Mouse (Mus musculus) stomach, embryonic 16.5 days (tissue): ENCODE data around the gene Atp6v0d1. TPM values are rescaled to one million over a fixed set of nuclear protein-coding genes. Genes with fewer than 3 reads are reported as not detected.

Experiments
- ATAC-seq: fragments of 200-750 bp; cut with Nextera tagmentation; 2 replicates; pipeline ENCODE4 v1.8.0; 2017; ENCODE audit warnings: moderate number of reproducible peaks, moderate TSS enrichment; ENCODE audit not compliant: insufficient read depth, low FRiP score
- H3K27ac ChIP-seq: fragments of 300-500 bp; sonication (generic); 2 replicates; pipeline ENCODE4 v1.5.1; 2014; ENCODE audit warnings: low read length
- H3K27me3 ChIP-seq: fragments of 300-500 bp; sonication (generic); 2 replicates; pipeline ENCODE4 v1.6.1; 2014; ENCODE audit warnings: low read length, control low read depth, mixed read lengths; ENCODE audit not compliant: control insufficient read depth, insufficient read depth
- H3K36me3 ChIP-seq: fragments of 300-500 bp; sonication (generic); 2 replicates; pipeline ENCODE4 v1.6.1; 2014; ENCODE audit warnings: low read length; ENCODE audit not compliant: control insufficient read depth, insufficient read depth
- H3K4me1 ChIP-seq: fragments of 300-500 bp; sonication (generic); 2 replicates; pipeline ENCODE4 v1.6.1; 2014; ENCODE audit warnings: low read length, control low read depth, mixed read lengths; ENCODE audit not compliant: control insufficient read depth, insufficient read depth
- H3K4me2 ChIP-seq: fragments of 300-500 bp; sonication (generic); 2 replicates; pipeline ENCODE4 v1.6.1; 2014; ENCODE audit warnings: low read depth, low read length, mixed read lengths
- H3K4me3 ChIP-seq: fragments of 300-500 bp; sonication (generic); replicated peaks from 2 replicates; pipeline ENCODE4 v1.5.1; 2014; ENCODE audit warnings: mild to moderate bottlenecking, low read length
- H3K9ac ChIP-seq: fragments of 300-500 bp; sonication (generic); 2 replicates; pipeline ENCODE4 v1.6.1; 2014; ENCODE audit warnings: low read length
- H3K9me3 ChIP-seq: fragments of 300-500 bp; sonication (generic); replicated peaks from 2 replicates; pipeline ENCODE4 v1.6.1; 2016; ENCODE audit warnings: low read length, control low read depth; ENCODE audit not compliant: control insufficient read depth
- WGBS: fragments of 180-500 bp; shearing (Covaris S2); extraction: QIAGEN DNeasy Blood & Tissue Kit; methylation state at CpG from one replicate; pipeline ENCODE4 v1.1.7; 2014; 5-methylcytosine and 5-hydroxymethylcytosine counted together
- polyA plus RNA-seq: library from polyadenylated mRNA; unstranded; fragments of >200 nt; fragmentation: Nextera tagmentation; extraction: Ambion mirVana; gene quantifications from 2 replicates; pipeline ENCODE4 v1.2.1, GENCODE M21; 2015

Atp6v0d1 gene
- 83.5 and 90.6 TPM in 2 replicates for polyA plus RNA-seq

DNA sequence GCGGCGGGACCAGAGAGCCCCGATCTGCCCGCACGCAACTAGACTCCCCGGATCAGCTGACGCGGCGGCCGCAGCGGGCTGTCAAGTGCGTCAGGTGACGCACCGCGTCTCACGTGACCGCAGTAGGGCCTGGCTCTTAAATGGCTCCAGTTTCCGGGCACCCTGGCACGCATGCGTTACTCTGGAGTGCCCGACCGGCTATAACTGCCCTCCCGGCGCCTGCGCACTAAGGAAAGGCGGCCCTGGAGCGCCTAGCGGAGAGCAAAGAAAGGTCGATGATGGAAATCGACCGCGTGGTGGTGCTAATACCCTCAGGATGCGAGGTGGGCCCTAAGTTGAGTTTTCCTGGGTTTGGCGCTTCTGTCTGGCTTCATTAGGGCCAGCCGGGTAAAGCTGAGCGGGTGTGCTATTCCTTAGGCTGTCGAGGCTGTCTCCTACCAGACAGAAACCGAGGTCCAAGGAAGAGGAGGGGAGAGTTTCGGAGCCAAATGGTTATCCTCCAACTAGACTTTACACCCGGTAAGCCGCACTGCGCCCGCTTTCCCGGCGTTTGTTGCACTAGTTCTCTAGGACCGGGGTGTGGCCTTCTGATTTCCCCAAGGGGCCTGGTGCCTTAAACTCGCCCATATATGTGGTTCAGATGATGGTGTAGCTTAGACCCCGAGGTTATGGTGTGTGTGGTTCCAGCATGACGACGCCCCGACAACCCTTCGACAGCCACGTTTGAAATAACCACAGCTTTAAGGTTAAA is at the start of gene Atp6v0d1:
Atp6v0d1 (minus strand) TSS at position 96 of the 751 bp plus-strand sequence.
- ATAC-seq, result peak; percentile 98
- Histone ChIP-seq H3K9me3 (no peaks in the 10 kb centered on the region), H3K36me3 (no peaks in the 10 kb centered on the region), H3K4me1 (peaks cover 15% of the 10 kb centered on the region), H3K9ac (peak within 1 kb of the TSS; percentile 93), H3K4me3 (peak within 1 kb of the TSS; percentile 80), H3K4me2 (peak within 1 kb of the TSS; percentile 87), H3K27me3 (no peaks in the 10 kb centered on the region), H3K27ac (peak within 1 kb of the TSS; percentile 72)
- 2% methylated on average over 53 of the region's 53 CpGs for WGBS

DNA sequence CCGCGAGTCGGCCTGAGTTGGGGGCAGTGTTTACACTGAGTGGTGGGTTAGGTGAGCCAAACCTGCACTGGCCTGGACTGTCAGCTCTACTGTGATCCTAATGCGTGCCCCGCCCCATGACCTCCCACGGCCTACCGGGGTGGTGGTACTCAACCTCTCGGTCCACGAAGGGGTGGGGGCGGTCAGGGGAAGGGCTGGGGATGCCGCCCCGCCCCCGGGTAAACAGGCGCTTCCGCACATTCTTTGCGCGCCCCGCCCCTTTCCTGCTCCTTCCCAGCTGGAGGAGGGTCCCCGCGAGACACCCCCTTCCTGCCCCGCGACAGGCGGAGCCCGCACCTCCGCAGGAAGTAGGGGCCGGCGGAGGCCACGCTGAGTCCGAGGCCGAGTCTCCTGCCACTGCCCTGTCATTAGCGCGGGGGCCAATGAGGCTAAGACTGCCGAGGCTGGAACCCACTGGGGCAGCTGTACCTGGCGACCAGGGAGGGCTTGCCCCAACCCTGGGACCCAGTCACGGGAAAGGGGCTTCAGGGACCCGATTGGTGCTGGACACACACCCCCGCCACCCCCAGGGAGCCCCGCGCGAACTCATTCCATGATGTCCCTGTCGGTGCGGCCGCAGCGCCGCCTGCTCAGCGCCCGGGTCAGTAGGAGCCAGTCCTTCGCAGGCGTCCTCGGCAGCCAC is 48.1 kb upstream of the Atp6v0d1 start:
- Histone ChIP-seq H3K27ac (no peak overlapping the region), H3K4me1 (peaks cover 4% of the 10 kb centered on the region; the same call in 1 of the 2 replicates), H3K27me3 (peaks cover 3% of the 10 kb centered on the region; the same call in 1 of the 2 replicates), H3K9ac (peak overlapping the region; percentile 67), H3K9me3 (no peaks in the 10 kb centered on the region), H3K4me3 (peak overlapping the region; percentile 57), H3K36me3 (peaks cover 23% of the 10 kb centered on the region; the same call in 1 of the 2 replicates), H3K4me2 (peak overlapping the region; percentile 96)
- peak; percentile 63 for ATAC-seq
- WGBS, result 3% methylated on average over 50 of the region's 50 CpGs

DNA sequence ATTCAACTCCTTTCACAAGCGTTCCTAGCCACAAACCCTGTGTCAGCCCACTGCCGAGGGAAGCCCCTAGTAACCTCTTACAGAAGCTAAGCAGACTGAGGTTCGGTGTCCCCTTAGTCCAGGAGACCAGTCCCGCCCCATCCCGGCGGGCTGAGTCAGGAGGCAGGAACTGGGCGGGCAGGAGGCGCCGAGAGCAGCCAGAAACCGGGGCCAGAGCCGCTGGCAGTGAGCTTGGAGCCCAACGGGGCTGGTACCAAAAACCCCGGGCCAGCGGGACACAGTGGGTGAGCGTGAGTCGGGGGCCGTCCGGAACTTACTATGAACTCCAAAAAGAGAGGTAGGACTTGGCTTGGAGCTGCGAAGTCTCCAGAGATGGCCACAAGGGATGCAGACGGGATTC is 47.2 kb upstream of the Atp6v0d1 start:
- WGBS, result 7% methylated on average over 20 of the region's 20 CpGs
- Histone ChIP-seq H3K9ac (no peak overlapping the region), H3K4me1 (peaks cover 4% of the 10 kb centered on the region; the same call in 1 of the 2 replicates), H3K4me3 (peak overlapping the region; percentile 57), H3K9me3 (no peaks in the 10 kb centered on the region), H3K27ac (no peak overlapping the region), H3K36me3 (peaks cover 17% of the 10 kb centered on the region; the same call in 1 of the 2 replicates), H3K27me3 (peaks cover 3% of the 10 kb centered on the region; the same call in 1 of the 2 replicates), H3K4me2 (peak overlapping the region; percentile 96)
- ATAC-seq, result 0 out of 2 replicates have a peak, but pooled peaks have one; percentile 8

DNA sequence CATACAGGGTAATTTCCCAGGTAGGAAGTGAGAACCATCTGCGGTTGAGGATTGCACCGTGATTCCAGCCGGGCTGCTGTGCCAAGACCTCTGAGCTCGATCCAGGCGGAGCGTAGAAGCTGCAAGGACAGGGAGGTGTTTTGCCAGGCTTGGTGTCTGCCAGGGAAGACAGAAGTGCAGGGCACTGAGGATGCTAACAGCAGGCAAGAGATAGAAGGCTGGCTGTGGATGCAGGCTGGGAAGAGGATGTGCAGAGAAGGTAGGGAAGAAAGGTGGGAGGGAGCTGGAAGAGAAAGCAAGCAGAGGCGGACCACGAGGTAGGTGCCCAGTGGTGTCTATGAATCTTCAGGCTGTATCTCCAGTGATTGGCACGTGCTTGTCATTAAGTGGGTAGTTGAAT is 46.0 kb upstream of the Atp6v0d1 start:
- H3K4me2 ChIP-seq, result no peak overlapping the region
- H3K9ac ChIP-seq, result no peak overlapping the region
- no peak for ATAC-seq
- no peak overlapping the region for H3K27ac ChIP-seq
- H3K9me3 ChIP-seq, result no peaks in the 10 kb centered on the region
- WGBS, result 89% methylated on average over 9 of the region's 9 CpGs
- no peak overlapping the region for H3K4me3 ChIP-seq
- peaks cover 11% of the 10 kb centered on the region for H3K4me1 ChIP-seq
- H3K36me3 ChIP-seq, result peaks cover 10% of the 10 kb centered on the region; the same call in 1 of the 2 replicates
- peaks cover 3% of the 10 kb centered on the region; the same call in 1 of the 2 replicates for H3K27me3 ChIP-seq

DNA sequence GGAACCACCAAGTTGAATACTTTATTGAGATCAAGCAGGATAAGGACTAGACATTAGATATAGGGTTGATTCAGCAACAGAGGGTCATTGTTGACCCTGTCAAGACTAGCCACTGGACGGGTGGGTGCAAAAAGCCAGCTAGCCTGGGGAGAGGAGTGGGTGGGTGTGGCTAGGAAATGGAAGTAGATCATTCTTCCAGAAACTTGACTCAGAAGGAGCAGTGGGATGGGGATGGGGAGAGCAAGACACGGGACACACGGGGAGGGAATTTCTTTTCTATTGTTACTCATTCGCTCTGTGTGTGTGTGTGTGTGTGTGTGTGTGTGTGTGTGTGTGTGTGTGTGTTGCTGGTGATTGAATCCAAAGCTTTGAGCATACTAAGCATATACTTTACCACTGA is 43.9 kb upstream of the Atp6v0d1 start:
- Histone ChIP-seq H3K27ac (no peak overlapping the region; the same call in 1 of the 2 replicates), H3K36me3 (no peaks in the 10 kb centered on the region), H3K9me3 (no peaks in the 10 kb centered on the region), H3K27me3 (peaks cover 3% of the 10 kb centered on the region; the same call in 1 of the 2 replicates), H3K4me1 (peaks cover 19% of the 10 kb centered on the region), H3K4me2 (no peak overlapping the region), H3K4me3 (no peak overlapping the region), H3K9ac (no peak overlapping the region)
- 66% methylated on average over 4 of the region's 4 CpGs for WGBS
- ATAC-seq, result no peak

DNA sequence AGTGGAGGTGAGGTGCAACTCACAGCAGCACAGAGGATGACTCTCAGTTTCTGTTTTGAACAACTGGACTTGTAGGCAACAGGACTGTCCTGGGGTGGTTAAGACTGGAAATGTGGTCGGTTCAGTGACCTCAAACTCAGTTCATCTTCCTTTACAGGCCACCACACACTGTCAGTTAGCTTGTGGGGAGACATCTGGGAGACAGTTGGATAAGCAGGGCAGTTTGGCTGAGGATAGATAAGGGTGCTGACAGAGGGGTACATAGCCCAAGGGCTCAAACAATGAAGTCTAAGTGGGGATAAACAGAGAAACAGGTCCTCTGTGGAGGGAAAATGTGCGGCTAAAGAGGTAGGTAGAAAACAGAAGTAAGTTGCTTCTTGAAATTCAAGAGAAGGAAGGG is 43.5 kb upstream of the Atp6v0d1 start:
- H3K9ac ChIP-seq, result no peak overlapping the region
- 69% methylated on average over 2 of the region's 2 CpGs for WGBS
- no peaks in the 10 kb centered on the region for H3K36me3 ChIP-seq
- H3K4me3 ChIP-seq, result no peak overlapping the region
- no peak overlapping the region; the same call in 1 of the 2 replicates for H3K27ac ChIP-seq
- no peak overlapping the region for H3K4me2 ChIP-seq
- no peaks in the 10 kb centered on the region for H3K9me3 ChIP-seq
- H3K27me3 ChIP-seq, result peaks cover 3% of the 10 kb centered on the region; the same call in 1 of the 2 replicates
- no peak for ATAC-seq
- peaks cover 23% of the 10 kb centered on the region for H3K4me1 ChIP-seq

DNA sequence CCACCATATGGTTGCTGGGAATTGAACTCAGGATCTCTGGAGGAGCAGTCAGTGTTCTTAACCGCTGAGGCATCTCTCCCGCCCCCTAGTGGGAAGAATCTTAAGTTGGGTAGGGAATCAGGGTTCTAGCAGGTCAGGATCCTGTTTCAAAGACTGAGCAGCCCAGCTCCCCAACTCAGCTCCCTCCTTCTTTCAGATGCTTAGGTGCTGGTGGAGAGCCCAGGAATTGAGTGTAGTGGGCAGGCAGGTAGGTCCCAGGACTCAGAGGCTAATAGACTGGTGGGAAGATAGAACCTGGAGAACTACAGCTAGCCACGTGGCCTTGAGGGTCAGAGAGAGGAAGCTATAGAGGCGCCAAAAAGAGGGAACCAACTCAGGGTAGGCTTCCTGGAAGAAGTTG is 41.8 kb upstream of the Atp6v0d1 start:
- Histone ChIP-seq H3K4me2 (peak overlapping the region; percentile 91; the same call in 1 of the 2 replicates), H3K4me3 (no peak overlapping the region), H3K27ac (no peak overlapping the region), H3K9ac (no peak overlapping the region), H3K36me3 (no peaks in the 10 kb centered on the region), H3K27me3 (peaks cover 3% of the 10 kb centered on the region; the same call in 1 of the 2 replicates), H3K9me3 (no peaks in the 10 kb centered on the region), H3K4me1 (peaks cover 19% of the 10 kb centered on the region)
- ATAC-seq, result no peak
- 32% methylated on average over 4 of the region's 4 CpGs for WGBS

DNA sequence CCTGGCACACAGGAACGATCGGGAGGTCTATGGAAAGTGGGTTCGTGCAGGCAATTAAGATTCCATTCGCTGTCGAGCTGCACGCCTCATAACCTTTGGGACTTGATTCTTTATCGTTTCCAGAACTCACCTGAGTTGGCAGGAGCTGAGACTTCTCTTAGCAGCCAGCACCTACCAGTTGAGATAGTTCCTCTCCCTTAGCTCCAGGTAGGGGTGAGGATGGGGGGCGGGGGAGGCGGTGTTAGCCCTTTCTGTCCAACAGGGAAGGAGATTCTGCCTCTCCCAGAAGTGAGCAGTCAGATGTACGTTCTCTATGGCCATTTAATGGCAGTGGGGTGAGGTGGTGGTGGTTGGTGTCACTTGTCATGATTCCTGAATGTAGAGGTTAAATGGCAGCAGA is 41.2 kb upstream of the Atp6v0d1 start:
- Histone ChIP-seq H3K9me3 (no peaks in the 10 kb centered on the region), H3K4me3 (peak overlapping the region; percentile 81), H3K9ac (peak overlapping the region; percentile 88; the same call in 1 of the 2 replicates), H3K36me3 (no peaks in the 10 kb centered on the region), H3K27me3 (peaks cover 3% of the 10 kb centered on the region; the same call in 1 of the 2 replicates), H3K4me1 (peaks cover 19% of the 10 kb centered on the region), H3K4me2 (peak overlapping the region; percentile 91), H3K27ac (peak overlapping the region; percentile 89)
- no peak for ATAC-seq
- WGBS, result 8% methylated on average over 10 of the region's 10 CpGs
